Mouse (Mus musculus) cerebellum, adult 2 months (tissue): ENCODE results near the gene Meis2. TPM values are rescaled to one million over a fixed set of nuclear protein-coding genes. Genes with fewer than 3 reads are reported as not detected.

Source experiments
- DNase-seq, 2 experiments: peaks; one replicate each; pipeline ENCODE4 v3.0.0; 2021
- H3K27ac ChIP-seq: fragments of 200-500 bp; 2 replicates; pipeline ENCODE4 v1.5.1; 2012; ENCODE audit warnings: low read length, control low read depth, inconsistent platforms; ENCODE audit not compliant: insufficient read depth
- H3K27me3 ChIP-seq: fragments of 200-500 bp; 2 replicates; pipeline ENCODE4 v1.6.1; 2012; ENCODE audit warnings: inconsistent platforms, mild to moderate bottlenecking, low read length, moderate library complexity; ENCODE audit not compliant: control insufficient read depth, insufficient read depth
- H3K4me1 ChIP-seq: fragments of 200-500 bp; 2 replicates; pipeline ENCODE4 v1.6.1; 2011; ENCODE audit warnings: low read length; ENCODE audit not compliant: control insufficient read depth, insufficient read depth
- H3K4me3 ChIP-seq: fragments of 200-500 bp; replicated peaks from 2 replicates; pipeline ENCODE3; 2011; ENCODE audit warnings: mild to moderate bottlenecking, low read depth, low read length, control low read depth; ENCODE audit not compliant: insufficient read depth
- CTCF ChIP-seq: fragments of 200-500 bp; IDR thresholded peaks from 2 replicates; pipeline ENCODE4 v1.5.1; 2011; ENCODE audit warnings: low read depth, mild to moderate bottlenecking, control low read depth, low read length, moderate library complexity, borderline replicate concordance; ENCODE audit not compliant: insufficient read depth
- POLR2A ChIP-seq: fragments of 200-500 bp; IDR thresholded peaks from 2 replicates; pipeline ENCODE4 v1.6.1; 2011; ENCODE audit warnings: low read length, control low read depth, borderline replicate concordance; ENCODE audit not compliant: insufficient read depth
- WGBS: fragments of 180-500 bp; shearing (Covaris S2); methylation state at CpG from one replicate; pipeline ENCODE4 v1.1.7; 2018; 5-methylcytosine and 5-hydroxymethylcytosine counted together
- polyA plus RNA-seq: library from polyadenylated mRNA; depleted of rRNA; stranded (reverse); fragments of >200 nt; gene quantifications from 2 replicates; pipeline ENCODE4 v1.2.3, GENCODE M21; 2012

Meis2 gene
- polyA plus RNA-seq, 1 experiment = 58.7 TPM

GRCm38 (mm10) chr2:115947714-115948226, 117.9 kb downstream of the Meis2 start:
- Histone ChIP-seq H3K27ac (no peak overlapping the region), H3K27me3 (no peaks in the 10 kb centered on the region), H3K4me3 (no peak overlapping the region), H3K4me1 (no peaks in the 10 kb centered on the region)
- no peak for TF ChIP-seq POLR2A
- TF ChIP-seq CTCF = no peak
- WGBS = 40% methylated on average over 7 of the region's 7 CpGs
- DNase-seq = no peak

GRCm38 (mm10) chr2:115943044-115943443, 122.6 kb downstream of the Meis2 start:
- no peak overlapping the region for H3K4me3 ChIP-seq
- 77% methylated on average over 8 of the region's 8 CpGs for WGBS
- TF ChIP-seq POLR2A (no peak), CTCF (no peak)

GRCm38 (mm10) chr2:115939849-115940248, 125.8 kb downstream of the Meis2 start:
- WGBS = 45% methylated on average over 5 of the region's 5 CpGs
- no peak overlapping the region for H3K4me3 ChIP-seq
- TF ChIP-seq POLR2A (no peak), CTCF (no peak)
- no peak for DNase-seq
- no peaks in the 10 kb centered on the region for H3K4me1 ChIP-seq
- H3K27me3 ChIP-seq = no peaks in the 10 kb centered on the region; the same call in 1 of the 2 replicates
- H3K27ac ChIP-seq = no peak overlapping the region

More at GRCm38 (mm10) chr2:115943044-115943443, 122.6 kb downstream of the Meis2 start:
- Histone ChIP-seq H3K27me3 (no peaks in the 10 kb centered on the region; the same call in 1 of the 2 replicates), H3K4me1 (no peaks in the 10 kb centered on the region), H3K27ac (no peak overlapping the region)
- no peak for DNase-seq

- TF ChIP-seq CTCF = no peak
- TF ChIP-seq POLR2A = no peak
- 8% methylated on average over 8 of the region's 8 CpGs for WGBS
- no peak overlapping the region for H3K4me3 ChIP-seq
- H3K27ac ChIP-seq = no peak overlapping the region
- H3K27me3 ChIP-seq = no peaks in the 10 kb centered on the region; the same call in 1 of the 2 replicates
- no peaks in the 10 kb centered on the region for H3K4me1 ChIP-seq
- DNase-seq = peak; percentile 13 to 18
Measured at GRCm38 (mm10) chr2:115938926-115939563, 126.6 kb downstream of the Meis2 start.

GRCm38 (mm10) chr2:115938296-115938695, 127.3 kb downstream of the Meis2 start:
- DNase-seq = peak in 1 of 2 experiments; percentile 14
- H3K27ac ChIP-seq = no peak overlapping the region
- TF ChIP-seq CTCF (no peak), POLR2A (no peak)
- no peaks in the 10 kb centered on the region for H3K4me1 ChIP-seq
- WGBS = 10% methylated on average over 3 of the region's 3 CpGs
- H3K4me3 ChIP-seq = no peak overlapping the region
- H3K27me3 ChIP-seq = no peaks in the 10 kb centered on the region; the same call in 1 of the 2 replicates

GRCm38 (mm10) chr2:115937896-115938295, 127.7 kb downstream of the Meis2 start:
- Histone ChIP-seq H3K4me1 (no peaks in the 10 kb centered on the region), H3K27ac (no peak overlapping the region), H3K4me3 (no peak overlapping the region), H3K27me3 (no peaks in the 10 kb centered on the region; the same call in 1 of the 2 replicates)
- peak in 1 of 2 experiments; percentile 1 for DNase-seq
- TF ChIP-seq POLR2A (no peak), CTCF (no peak)
- 18% methylated on average over 1 of the region's 1 CpGs for WGBS

GRCm38 (mm10) chr2:115936786-115937185, 128.9 kb downstream of the Meis2 start:
- no peak for DNase-seq
- no peak overlapping the region for H3K27ac ChIP-seq
- no peaks in the 10 kb centered on the region; the same call in 1 of the 2 replicates for H3K27me3 ChIP-seq
- no peaks in the 10 kb centered on the region for H3K4me1 ChIP-seq
- no peak for TF ChIP-seq POLR2A
- no peak for TF ChIP-seq CTCF
- no peak overlapping the region for H3K4me3 ChIP-seq
- 91% methylated on average over 9 of the region's 9 CpGs for WGBS

- Histone ChIP-seq H3K27ac (no peak overlapping the region), H3K4me3 (no peak overlapping the region), H3K27me3 (no peaks in the 10 kb centered on the region; the same call in 1 of the 2 replicates), H3K4me1 (no peaks in the 10 kb centered on the region)
- WGBS = 89% methylated on average over 2 of the region's 2 CpGs
- TF ChIP-seq CTCF = no peak
- TF ChIP-seq POLR2A = no peak
- DNase-seq = no peak
Measured at GRCm38 (mm10) chr2:115934299-115934698, 131.3 kb downstream of the Meis2 start.
